Mouse (Mus musculus): Measurements from ENCODE around the gene Spint2.

Gene Spint2

GRCm38 (mm10) chr7:29281201-29282073, at the start of gene Spint2:
Gene Spint2, minus strand, starts transcription at chr7:29281912.
- peak; percentile 65 to 70 for DNase-seq (ENCODE audit: low spot score in 2 of 2)

DNA sequence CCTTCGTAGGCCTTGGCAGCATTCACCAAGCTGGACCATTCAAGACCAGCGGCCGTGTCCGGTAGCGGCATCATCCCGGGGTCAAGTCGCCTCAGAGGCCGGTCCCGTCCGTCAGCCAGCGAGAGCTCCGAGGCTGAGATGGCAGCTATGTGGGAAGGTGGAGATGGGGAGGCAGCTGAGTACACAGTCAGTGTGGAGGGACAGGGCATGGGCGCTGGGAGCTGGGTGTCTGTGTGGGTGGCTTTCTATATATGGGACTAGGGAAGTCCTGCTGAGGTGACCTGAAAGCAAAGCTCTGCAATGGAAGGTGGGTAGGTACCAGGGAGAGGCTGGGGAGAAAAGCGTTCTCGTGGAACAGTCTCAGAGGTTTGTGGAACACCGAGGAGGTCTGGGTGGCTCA, 47.3 kb upstream of the Spint2 start:
- DNase-seq (ENCODE audit: low spot score in 2 of 2): no peak

DNA sequence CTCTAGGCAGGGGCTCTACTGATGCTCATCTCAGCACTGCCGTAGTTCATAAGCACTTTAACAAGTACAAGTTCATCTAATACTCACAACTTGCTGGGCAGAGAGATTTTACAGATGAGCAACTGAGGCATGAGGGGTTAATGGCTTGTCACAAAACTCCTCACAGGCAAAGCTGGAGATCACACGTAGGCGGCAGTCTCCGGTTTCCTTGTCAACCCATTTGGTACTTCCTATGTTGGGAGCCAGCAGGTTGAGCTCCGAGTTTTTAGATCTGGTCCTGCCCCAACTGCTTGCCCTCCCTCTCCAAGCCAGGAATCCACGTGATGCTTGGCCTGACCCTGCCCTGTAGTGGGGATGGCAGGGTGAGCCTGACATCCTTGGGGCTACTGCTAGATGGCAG, 45.4 kb upstream of the Spint2 start:
- no peak for DNase-seq (ENCODE audit: low spot score in 2 of 2)

- no peak for DNase-seq (ENCODE audit: low spot score in 2 of 2)
These were observed 37.9 kb upstream of the Spint2 start for GRCm38 (mm10) chr7:29319337-29320307.

DNA sequence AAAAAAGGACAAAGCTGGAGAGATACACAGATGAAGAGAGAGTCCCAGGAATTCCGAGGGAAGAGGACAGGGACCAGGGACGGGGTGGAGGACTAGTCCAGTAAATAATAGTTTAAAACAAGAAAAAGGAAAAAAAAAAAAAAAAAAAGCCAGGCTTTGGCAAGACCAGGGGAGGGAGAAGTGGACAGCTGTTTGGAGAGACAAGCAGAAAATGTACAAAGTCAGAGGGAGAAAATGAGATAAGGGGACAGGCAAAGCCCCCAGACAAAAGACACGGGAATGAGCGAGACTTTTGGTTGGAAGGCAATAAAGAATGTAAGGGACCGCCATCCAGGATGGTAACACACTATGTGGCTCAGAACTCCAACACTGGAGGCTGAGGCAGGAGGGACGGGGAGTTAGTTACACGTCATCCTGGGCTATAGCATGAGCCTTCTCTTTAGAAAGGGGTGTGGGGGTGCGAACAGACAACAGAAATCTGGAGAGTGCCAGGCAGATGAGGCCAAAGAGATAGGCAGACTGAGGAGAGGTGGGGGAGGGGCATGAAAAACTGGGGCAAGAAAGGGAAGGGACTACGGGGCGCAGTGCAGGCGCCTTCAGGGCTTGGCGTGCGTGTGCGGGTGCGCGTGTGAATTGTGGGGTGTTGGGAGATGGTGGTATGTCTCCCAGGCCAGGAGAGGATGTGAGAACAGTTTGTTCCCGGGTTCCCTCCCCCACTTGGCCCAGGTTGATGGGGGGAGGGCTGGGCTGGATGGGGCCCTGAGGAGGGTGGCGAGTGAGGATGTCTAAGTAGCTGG, 36.6 kb upstream of the Spint2 start:
- DNase-seq (ENCODE audit: low spot score in 2 of 2): no peak

- no peak for DNase-seq (ENCODE audit: low spot score in 2 of 2)
These were observed 35.8 kb upstream of the Spint2 start for GRCm38 (mm10) chr7:29317558-29317957.

DNA sequence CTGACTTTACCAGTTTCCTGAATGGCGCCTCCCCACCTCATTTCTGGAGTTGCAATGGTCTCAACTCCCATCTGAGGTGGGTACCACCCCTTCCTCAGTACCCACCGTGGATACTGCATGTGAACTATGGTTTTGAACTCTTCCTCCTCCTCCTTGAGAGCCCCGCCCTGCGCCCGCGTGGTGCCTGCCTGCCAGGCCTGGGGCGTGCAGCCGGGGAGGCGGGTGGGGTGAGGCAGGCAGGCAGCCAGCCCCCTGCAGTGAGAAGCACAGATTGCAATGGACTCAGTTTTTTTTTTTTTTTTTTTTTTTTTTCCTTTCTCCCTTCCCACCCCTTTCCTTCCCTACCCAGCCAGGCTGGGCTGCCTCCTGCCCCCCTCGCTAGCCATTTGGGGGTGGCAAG, 35.3 kb upstream of the Spint2 start:
- DNase-seq (ENCODE audit: low spot score in 2 of 2): no peak

GRCm38 (mm10) chr7:29316137-29316734, 34.5 kb upstream of the Spint2 start:
- no peak for DNase-seq (ENCODE audit: low spot score in 2 of 2)

DNA sequence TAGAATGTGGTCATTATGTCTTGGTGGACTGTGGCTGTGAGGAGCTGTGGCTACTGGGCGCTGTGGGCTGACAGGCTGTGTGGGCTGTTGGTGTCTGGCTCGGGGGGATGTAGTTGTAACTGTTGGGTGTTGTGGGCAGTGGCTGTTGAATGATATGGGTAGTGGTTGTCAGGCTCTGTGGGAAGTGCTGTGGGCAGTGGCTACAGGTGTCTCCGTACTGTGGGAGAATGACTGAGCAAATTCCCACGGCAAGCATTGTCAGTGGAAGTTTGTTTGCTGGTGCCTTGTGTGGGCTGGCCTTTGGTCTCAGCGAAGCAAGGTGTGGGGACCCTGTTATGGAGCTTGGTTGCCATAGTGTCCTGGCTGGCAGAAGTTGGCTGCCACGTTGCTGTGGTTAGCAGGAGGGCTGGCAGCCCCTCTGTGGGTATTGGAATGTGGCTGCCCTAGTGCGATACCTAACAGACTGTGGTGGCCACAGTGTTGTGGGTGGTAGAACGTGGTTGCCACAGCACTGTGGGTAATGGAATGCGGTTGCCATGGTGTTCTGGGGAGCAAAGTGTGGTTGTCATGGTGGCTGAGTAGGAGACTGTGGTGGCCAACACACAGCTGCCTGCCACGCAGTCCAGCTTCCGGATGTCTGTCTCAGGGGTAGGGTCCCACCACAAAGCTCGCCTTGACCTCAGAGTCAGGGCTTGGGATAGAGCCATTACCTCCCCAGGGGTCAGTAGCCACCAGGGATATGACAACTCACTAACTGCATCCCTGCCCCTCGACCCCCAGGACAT, 33.3 kb upstream of the Spint2 start:
- DNase-seq (ENCODE audit: low spot score in 2 of 2): no peak

GRCm38 (mm10) chr7:29313572-29314261, 32.0 kb upstream of the Spint2 start:
- no peak for DNase-seq (ENCODE audit: low spot score in 2 of 2)

DNA sequence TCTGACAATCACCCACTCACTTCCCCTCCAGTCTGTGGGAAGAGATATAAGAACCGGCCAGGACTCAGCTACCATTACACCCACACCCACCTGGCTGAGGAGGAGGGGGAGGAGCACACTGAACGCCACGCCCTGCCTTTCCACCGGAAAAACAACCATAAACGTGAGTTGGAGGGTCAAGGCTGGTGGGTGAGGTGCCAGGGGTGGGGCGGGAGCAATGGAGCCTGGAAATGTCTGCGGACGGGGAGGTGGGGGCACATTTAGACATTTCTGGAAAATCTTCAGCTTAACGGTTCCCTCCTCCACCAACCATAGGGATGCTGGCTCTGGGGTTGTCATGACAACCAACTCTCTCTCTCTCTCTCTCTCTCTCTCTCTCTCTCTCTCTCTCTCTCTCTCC, 31.3 kb upstream of the Spint2 start:
- DNase-seq (ENCODE audit: low spot score in 2 of 2): no peak

DNA sequence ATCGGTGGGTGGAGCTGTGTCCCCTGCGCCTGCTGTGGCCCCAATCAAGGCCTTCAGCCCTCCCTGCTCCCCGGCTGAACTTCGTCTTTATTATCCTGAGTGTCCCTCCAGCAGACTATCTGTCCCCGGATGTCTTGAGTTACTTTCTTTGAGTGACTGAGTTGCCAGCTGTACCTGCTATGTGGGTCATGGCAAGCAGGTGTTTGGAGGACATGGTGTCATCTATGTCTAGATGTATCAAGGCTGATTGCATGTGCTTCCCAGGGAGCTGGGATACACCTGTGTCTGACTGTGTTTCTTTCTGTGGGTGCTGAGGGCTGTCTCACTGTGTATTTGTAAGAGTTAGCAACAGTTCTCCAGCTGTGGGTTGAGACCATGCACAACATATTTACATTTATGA, 28.0 kb upstream of the Spint2 start:
- DNase-seq (ENCODE audit: low spot score in 2 of 2): no peak

GRCm38 (mm10) chr7:29309221-29309721, 27.6 kb upstream of the Spint2 start:
- no peak for DNase-seq (ENCODE audit: low spot score in 2 of 2)

GRCm38 (mm10) chr7:29307350-29308104, 25.8 kb upstream of the Spint2 start:
- peak; percentile 68 to 69 for DNase-seq (ENCODE audit: low spot score in 2 of 2)

- DNase-seq (ENCODE audit: low spot score in 2 of 2): no peak
These were observed 24.9 kb upstream of the Spint2 start for GRCm38 (mm10) chr7:29306619-29307018.

GRCm38 (mm10) chr7:29306108-29306507, 24.4 kb upstream of the Spint2 start:
- DNase-seq (ENCODE audit: low spot score in 2 of 2): no peak

- no peak for DNase-seq (ENCODE audit: low spot score in 2 of 2)
These were observed 23.7 kb upstream of the Spint2 start for GRCm38 (mm10) chr7:29305263-29305988.

Measured in spleen, postnatal 36 days (tissue).